Comparison of ENCODE assay signal across 21 mouse cellular contexts in the genomic region with DNA sequence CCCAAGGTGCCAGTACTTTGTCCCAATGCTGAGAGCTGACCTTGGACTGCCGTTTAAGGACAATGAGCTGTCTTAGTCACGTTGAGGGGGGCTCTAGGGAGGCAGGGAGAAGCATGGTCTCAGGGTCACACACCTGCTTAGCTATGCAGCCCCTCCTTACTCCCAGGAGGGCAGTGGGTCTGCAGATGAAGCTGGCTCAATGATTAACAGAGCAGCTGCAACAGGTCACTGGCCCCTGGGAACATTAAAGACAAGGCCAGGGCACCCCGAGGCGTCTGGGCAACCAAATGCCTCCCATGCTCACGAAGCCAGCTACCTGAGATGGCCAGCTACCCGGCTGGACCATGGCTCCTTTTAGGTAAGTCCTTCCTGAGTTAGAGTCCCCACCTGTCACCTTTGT. TPM values are rescaled to one million over a fixed set of nuclear protein-coding genes. Genes with fewer than 3 reads are reported as not detected.
DNase-seq lines count a peak whose midpoint lies in the region; ATAC-seq lines count a peak whose summit lies in the region.
"Had no signal": no experiment of that assay in that cellular context is flagged by ENCODE, and none has a peak within 500 bp of the region (broad histone marks: within the 10 kb centered on the region; RNA-seq: fewer than 3 reads in every experiment).

No protein-coding gene starts in this region.

- peak; percentile 34 to 49 for DNase-seq in adrenal gland, adult (ENCODE audit: inconsistent age in 2 of 2, low spot score in 1 of 2)
- DNase-seq in adrenal gland, postnatal 10 days: no peak
- peak; percentile 62 for DNase-seq in kidney, adult 9 months
- DNase-seq in kidney, postnatal 10 days: peak; percentile 68
- peak; percentile 69 to 75 for DNase-seq in kidney, postnatal 4 days
- DNase-seq in thymus, postnatal 0 days (ENCODE audit: low spot score): no peak
- DNase-seq: adrenal gland, postnatal 14 days; B cell, adult 2 months; cerebellum, adult 11-12 months; cerebellum, adult 9-10 months; cerebellum, postnatal 25 days; forebrain, postnatal 0 days; gastrocnemius, adult 2 months; gastrocnemius, postnatal 25 days; heart, postnatal 36 days had no signal

- no peak for ATAC-seq in monocyte, adult 5-6 weeks (replicated peaks; ENCODE audit: insufficient number of reproducible peaks, low FRiP score, low TSS enrichment, poor library complexity, severe bottlenecking)
- no peak for ATAC-seq in frontal cortex, adult (ENCODE audit: low TSS enrichment)
- ATAC-seq: CD4-positive, CD25-positive, alpha-beta regulatory T cell, adult 4 months; forebrain, embryonic 13.5 days; forebrain, postnatal 0 days had no signal

RNA-seq across cellular contexts. Expression of gene Pdgfa, which starts 23.4 kb away (rescaled TPM):
- 10 to 100 TPM; 22.0 to 23.3 TPM for total RNA-seq in adrenal gland, postnatal 10 days (2021)
- 26.4 and 31.2 TPM in 2 replicates for polyA plus RNA-seq in thymus, postnatal 0 days (2015; fragmentation: Nextera tagmentation; extraction: Ambion mirVana)
- total RNA-seq in monocyte, adult 5-6 weeks (2017): 1.1 to 1.7 TPM in 2 of 3 replicates, not detected in the other
- total RNA-seq: G1E; granulocyte monocyte progenitor cell, adult 5-6 weeks had no signal
- polyA plus RNA-seq: CD4-positive, CD25-positive, alpha-beta regulatory T cell, adult 4 months; G1E had no signal

Comparison
In these comparisons a context has a peak if more than half of its experiments do, and no peak if none do; other contexts are left out.
1. DNase-seq: peak in adrenal gland, adult (2 of 2), kidney, adult 9 months (single experiment), kidney, postnatal 10 days (single experiment) and kidney, postnatal 4 days (2 of 2); none in adrenal gland, postnatal 10 days (single experiment) and thymus, postnatal 0 days (single experiment).